Mouse (Mus musculus) v-Abl transformed pro-B cells (cell line): ENCODE measurements around the gene Esrrg.

ENCODE experiments used
- in situ Hi-C, 2 experiments: fragments of 400-800 bp; cut with MboI; formaldehyde crosslinking; loops; one replicate each; pipeline ENCODE4 v1.15.1; 2025; ENCODE audit not compliant: unreplicated experiment in 2 of 2

Gene Esrrg

DNA sequence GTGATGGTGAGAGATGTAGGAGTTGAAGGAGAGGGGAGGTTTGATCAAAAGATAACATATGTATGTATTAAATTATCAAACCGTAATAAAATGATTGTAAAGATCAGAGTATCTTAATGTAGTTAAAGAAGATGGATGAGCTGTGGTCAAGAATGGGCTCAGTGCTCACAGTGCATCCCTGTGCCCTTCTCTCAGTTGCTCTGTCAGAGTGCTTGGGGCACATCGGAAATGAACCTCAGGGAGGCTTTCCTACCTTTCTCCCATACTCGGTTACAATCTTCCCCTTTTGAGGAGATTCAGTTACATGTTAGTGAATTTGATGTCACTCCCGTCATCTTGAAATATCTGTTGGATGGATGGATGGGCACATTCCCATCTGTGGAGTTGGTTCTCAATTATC, 359.8 kb downstream of the Esrrg start:
- in situ Hi-C loops, result no loop called here

DNA sequence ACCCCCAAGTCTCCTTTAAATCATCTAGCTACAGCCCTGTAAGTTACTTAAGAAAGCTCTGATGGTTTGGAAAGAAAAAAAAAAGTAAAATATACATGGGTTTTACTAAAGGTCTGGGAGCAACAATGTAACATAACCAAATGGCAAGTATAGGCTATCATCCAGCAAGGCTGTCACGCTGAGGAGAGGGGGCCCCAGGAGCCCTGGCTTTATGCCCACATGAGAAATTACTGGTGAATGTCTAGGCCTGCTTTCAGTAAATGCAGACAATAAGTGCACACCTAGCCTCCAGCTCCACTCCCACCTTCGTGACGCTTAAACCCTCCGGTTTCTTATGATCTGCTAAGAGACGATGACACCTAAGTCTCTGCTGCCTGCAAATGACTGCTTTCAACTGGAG, 360.9 kb downstream of the Esrrg start:
- in situ Hi-C loops, result no loop called here

DNA sequence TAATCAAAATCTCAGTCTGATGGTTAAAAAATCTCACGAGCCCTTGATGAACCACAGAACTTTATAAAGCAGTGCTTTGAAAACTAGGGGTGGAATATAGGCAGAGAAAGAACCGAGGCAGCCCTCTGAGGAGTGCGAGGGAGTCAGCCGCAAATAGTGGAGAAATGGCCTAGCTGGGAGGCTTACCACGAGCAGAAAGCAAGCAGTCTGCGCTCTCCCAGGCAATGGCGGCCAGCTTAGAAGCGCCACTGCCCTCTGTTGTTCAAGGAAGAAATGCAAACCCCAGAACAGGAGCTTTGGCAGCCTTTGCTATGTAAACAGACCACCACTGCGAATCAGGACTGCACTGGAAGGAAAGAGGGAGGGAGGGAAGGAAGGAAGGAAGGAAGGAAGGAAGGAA, 365.8 kb downstream of the Esrrg start:
- in situ Hi-C loops, result no loop called here

DNA sequence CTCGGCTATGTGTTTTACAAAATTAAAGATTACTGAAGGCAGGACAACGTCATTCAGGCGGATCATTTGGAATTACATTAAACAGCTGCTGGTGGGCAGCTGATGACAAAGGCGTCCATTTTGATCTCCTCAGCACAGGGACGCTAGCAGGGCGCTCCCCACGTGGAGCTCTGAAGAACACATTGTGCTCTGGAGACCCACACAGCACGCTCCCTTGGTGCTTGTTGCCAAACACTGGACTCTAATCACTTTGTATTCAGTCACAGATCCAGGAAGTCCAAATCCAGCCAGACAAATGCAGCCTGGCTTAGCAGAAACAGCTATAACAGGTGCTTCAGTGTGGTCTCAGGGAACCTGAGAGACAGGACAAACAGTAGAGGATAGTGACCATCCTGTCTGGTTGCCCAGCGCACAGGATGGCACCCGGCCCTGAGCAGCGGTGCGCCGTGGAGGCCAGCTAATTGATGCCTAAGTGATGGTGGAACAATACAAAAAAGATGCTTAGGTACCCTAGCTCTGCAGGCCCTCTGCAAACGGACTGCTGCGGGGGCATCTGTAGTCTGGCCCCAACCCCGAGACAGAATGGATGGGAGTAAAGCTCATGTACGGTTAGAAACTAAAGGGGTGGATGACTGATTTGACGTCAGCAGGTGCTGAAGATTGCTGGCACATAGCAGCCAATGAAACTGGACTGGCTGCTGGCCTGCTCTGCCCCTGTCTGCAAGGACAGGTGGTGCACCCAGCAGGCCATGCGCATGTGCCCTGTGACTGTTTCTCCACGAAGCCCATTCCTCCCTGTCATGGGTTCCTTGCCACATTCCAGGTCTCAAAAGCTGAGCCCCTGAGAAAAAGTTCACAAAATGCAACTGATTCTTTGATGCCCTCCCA, 367.1 kb downstream of the Esrrg start:
- in situ Hi-C loops, result loop anchor here in 1 of 2 experiments (25.0 kb wide), 1 partner anchor 838 kb away; no protein-coding TSS in a partner anchor

DNA sequence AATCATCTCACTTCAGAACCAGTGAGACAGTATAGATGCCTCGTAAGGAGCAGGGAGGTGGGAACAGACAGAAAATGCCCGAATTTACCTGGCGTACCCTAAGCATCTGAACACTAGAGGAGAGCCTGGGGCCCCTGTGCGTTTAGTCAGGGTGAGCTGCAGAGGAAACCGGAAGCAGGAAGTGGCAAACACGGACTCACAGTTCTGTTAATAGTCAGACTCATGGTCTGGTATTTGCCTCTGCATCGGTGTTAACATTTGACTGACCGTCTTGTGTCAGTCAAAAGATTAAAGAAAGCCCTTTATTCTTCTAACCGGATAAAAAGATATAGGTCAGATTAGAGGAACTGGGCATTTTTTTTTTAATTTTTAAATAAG, 367.8 kb downstream of the Esrrg start:
- in situ Hi-C loops, result loop anchor here in 1 of 2 experiments (25.0 kb wide), 1 partner anchor 839 kb away; no protein-coding TSS in a partner anchor

DNA sequence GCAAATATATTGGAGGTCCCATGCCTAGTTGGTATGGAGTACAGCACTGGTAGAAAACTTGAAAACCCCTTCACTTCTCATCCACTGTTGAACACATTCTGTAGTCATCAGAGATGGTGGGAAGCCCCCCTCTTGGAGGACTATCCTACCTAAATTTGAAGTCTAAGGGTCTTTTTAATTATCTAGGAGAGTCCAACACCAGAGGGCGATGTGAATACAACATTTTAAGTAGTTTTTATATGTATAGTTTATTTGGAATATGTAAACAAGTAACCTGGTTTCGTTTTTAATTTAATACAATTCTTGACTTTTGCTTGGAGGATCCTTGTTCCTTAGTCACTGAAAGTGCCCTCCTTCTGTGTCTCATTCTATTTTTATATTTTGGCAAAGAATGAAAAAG, 372.4 kb downstream of the Esrrg start:
- in situ Hi-C loops, result loop anchor here in 1 of 2 experiments (25.0 kb wide), 1 partner anchor 844 kb away; no protein-coding TSS in a partner anchor

DNA sequence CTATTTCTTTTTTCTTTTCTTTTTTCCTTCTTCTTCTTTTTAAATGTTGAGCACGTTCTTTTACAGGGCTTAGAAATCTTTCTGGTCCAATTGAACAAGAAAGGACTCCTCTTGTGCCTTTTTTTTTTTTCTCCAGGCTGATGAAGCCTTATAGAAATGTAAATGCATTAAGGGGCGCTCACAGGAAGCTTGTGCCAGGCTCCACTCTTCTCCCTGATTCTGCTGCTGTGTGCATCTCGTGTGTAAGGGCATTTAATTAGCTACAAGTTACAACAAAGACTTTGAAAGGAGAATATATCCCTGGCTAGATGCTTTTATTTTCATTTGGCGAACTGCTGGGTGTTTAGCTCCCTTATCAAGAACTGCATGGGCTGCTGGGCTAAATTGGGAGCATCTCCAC, 374.6 kb downstream of the Esrrg start:
- in situ Hi-C loops, result loop anchor here in 1 of 2 experiments (25.0 kb wide), 1 partner anchor 846 kb away; no protein-coding TSS in a partner anchor

DNA sequence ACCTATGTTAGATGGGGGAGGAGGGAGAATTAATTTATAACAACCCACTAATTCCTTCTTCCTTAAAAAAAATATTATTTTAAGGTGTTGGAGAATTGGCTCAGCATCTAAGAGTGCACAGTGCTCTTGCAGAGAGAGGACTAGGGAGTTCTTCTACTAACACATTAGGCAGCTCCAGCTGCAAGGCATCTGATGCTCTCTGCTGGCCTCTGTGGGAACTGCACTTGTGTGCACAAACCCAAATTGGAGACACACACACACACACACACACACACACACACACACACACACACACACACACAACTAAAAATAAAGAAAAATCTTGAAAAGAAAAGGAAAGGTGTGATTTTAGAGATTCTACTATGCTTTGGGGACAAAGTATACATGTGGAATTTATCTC, 381.6 kb downstream of the Esrrg start:
- in situ Hi-C loops, result loop anchor here in 1 of 2 experiments (25.0 kb wide), 1 partner anchor 853 kb away; no protein-coding TSS in a partner anchor

DNA sequence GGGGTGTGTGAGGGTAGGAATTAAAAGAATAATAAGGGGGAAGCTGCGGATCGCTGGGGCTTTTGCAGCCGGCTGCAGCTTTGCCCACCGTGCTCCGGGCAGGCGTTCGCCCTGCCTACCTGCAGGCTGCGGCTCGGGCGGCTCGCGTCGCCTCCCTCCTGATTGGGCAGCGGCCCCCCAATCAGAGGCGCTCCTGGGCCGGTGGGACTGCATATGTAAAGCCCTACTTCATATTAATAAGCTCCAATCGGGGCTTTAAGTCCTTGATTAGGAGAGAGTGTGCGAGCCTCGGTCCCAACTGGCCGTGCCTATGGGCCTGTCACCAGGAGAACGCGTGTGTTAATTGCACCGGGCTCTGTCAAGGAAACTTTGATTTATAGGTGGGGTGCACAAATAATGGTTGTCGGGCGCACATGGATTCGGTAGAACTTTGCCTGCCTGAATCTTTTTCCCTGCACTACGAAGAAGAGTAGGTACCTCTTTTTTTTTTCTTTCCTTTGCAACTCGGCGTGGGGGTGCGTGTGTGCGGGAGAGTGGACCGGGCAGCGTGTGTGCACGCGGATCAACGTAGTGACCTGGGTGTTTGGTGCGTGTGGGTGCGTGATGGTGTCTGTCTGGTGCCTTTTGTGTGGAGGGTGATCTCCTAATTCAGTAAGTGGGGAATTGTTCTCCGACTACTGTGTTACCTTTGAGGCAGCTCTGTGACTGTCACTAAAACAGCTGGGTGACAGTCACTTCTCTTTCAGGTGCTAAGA, 389.2 kb downstream of the Esrrg start:
- in situ Hi-C loops, result loop anchor here in 1 of 2 experiments (25.0 kb wide), 1 partner anchor 860 kb away; no protein-coding TSS in a partner anchor

DNA sequence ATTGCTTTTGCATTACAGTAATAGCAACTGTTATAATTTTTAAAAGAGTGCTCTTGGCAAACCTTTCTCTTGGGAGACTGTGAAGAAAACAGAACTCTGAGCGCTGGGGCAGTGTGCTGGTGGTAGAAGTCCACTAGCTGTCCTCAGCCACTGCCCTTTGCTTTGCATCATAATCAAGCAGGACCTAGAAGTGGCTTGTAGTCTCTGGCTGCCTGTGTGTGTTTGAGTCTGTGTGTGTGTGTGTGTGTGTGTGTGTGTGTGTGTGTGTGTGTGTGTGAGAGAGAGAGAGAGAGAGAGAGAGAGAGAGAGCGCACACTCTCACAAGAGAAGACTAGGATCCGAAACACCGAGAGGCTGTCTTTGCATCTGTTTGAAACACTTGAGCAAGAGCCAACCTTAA, 390.5 kb downstream of the Esrrg start:
- in situ Hi-C loops, result loop anchor here in 1 of 2 experiments (25.0 kb wide), 1 partner anchor 862 kb away; no protein-coding TSS in a partner anchor

DNA sequence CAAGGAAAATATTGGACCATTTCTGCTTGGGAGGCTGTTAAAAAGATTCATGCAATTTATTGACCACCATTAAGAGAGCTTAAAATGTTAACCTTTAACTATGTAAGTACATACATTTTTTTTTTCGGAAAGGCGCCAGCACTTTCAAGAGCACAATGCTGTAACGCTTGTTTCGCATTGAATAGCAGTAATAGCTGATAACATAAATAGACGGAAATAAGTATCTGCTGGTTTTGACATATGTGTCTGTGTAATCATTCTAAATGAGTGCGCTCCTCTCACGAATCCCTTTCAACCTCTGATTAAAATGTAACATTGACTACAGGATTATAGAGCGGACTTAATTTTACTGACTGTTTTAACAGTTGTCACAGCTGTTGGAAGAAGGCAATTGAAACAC, 391.6 kb downstream of the Esrrg start:
- in situ Hi-C loops, result no loop called here

DNA sequence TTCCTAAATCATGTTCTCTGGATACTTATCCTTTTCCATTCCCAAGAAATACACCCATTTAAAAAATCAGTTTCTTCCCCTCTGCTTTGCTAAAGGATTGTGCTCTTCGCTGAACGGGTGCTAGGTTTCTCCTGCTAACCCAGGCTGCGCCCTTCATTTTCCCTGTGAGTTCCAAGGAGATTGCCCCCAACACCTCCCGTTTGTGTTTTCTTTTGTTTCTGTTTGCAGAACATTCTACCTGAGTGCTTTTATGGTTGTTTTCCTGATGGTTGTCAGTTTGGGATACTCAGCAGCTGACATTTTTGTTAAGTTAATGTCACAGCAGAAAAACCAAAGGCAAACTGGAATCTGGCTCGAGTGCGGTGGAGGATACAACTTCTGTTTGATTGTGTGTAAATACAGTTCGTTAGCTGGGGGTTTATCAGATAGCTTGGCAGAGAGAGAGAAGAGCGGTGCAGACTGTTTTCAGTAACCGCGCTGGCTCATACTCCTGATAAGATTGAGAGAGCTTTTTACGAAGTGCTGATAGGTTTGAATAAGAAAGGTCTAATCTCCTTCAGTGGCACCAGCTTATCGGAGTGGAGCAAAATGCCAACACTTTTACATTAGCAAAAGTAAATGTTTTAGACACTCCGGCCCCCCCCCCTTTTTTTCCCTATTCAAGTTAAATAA, 398.4 kb downstream of the Esrrg start:
- in situ Hi-C loops, result no loop called here

DNA sequence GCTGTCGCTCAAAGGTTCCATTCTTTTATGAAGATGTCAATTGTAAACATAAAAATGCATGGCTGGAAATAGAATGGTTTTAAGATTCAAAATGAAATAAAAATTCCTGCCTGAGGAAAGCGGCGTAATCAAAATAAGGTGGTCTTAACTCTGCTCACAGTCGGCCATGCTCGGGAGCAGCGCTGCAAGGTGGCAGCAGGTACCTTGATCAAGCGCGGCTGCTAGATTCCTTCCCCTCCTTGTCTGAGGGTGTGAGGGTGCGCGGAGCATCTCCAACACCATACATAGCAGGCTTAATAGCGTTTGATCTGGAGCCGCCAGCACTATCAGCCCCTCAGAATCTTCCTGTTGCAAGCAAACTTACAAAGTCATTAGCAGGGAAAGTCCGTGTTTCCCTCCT, 399.9 kb downstream of the Esrrg start:
- in situ Hi-C loops, result no loop called here

DNA sequence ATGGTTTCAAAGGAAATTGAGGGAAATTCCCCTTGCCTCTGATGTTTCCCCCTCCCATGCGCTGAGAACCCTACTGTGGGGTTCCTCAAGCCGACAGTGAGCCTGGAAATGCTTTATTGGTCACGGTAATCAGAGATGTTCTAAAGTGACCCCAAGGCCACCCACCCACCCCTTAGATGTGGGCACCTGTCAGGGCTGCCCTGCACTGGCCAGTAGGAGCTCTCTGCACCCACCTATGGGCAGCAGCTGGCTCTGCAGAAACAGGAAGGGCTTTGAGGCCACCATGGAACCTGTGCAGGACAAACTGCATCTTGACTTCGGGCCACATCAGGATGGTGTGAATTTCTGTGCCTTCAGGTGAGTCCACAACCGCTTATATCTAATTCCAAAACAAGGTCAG, 401.3 kb downstream of the Esrrg start:
- in situ Hi-C loops, result no loop called here

DNA sequence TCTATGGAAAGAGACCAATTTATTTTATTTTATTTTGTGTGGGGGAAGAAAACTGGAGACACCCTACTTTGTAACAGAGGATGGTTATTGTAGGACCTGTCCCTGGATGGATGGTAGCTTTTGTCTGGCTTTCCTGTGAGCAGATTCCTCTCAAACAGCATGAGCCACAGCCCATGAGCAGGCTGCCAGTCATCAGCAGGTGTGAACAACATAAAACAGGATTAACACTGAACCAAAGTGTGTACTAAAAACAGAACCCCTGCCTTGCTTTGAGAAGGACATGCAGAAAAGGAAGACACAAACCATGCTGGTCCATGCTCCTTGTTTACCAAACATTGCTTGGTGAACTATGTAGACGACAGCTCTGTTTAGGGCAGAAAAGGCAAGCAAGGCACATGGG, 402.3 kb downstream of the Esrrg start:
- in situ Hi-C loops, result no loop called here

DNA sequence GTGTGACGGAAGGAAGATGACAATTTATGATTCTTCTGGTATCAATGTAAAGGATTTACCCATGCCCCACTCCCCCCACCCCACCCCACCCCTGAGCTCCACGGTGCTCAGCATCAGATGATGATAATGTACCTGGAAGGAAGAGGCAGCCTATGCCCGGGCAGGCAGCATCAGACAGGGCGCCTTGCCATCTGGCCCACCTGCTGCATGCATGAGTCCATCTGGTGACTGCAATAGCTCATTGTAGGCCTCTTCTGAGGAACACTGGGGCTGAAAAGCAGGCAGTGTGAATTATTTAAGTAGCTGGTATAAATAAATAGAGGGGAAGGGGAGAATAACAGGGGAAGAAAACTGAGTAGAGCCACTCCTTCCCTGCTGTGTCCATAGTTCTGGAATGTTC, 405.8 kb downstream of the Esrrg start:
- in situ Hi-C loops, result no loop called here

DNA sequence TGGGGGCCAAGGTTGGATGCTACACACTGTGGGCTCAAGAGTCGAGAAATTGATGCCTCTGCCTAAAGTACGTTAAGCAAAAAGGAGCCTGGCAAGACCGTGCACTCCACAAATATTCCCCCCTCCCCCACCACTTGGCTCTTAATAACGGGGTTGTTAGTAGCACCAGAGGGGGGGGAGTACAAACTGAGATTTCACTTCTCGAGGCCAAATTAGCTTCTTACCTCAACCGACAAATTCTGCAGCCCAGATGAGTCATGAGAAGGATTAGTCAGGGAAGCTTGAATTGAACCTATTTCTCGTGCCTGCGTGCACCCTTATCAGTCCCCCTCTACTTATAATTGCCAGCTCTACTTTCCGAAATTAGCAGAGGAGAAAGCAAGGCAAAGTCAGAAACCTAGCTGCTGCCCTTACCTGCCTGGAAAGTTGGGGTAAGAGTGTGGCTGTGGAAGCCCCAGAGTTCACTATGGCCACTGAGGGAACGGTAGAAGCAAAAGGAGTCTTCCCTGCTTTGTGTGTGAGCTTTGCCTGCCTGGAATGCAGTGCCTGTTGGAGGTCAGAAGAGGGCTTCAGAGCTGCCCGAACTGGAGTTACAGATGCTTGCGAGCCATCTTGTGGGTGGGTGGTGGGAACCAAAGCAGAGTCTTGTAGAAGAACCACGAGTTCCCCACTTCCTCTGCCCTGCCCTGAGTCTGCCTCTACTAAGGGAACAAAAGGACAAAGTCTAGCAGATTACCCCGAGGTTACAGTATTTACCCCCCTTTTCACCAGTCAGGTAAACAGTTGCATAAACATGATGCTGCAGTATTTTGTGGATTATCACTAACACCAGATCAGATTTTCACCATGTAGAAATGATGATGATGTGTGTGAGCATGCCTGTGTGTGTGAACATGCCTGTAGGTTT, 409.6 kb downstream of the Esrrg start:
- in situ Hi-C loops, result no loop called here

DNA sequence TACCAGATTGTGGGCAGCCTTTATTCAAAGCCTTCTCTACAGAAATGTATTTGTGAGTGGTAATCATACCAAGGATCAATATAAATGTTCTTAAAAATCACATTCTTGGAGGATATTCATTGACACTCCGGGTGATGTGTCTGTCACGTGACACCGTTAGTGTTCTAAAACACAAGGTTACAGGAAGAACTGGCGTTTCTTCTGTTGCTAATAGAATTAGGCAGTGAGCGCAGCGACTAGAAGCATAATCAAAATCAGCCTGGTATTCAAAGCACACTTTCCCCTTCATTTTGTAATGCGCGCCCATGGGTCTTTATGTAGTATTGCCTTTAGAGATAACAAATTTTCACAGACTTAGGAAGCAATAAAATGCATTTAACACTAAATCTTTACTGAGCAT, 420.6 kb downstream of the Esrrg start:
- in situ Hi-C loops, result no loop called here

DNA sequence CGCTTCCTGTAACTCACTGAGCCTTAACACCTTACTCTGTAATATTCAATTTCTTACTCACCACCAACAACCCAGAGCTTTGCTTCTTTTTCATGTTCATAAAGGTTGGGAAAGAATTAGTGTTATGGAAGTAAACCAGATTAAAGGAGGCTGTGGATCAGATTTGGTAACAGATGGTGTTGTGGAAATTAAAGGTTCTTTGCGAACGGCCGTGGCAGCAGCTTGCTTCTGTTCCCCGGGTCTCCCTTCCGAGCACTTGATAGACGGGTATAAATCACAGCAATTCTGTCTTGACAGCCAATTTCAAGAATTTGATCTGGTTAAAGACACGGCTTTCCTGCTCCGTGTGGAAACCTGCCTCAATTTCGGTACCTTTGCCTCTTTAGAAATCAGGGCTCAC, 421.5 kb downstream of the Esrrg start:
- in situ Hi-C loops, result no loop called here

DNA sequence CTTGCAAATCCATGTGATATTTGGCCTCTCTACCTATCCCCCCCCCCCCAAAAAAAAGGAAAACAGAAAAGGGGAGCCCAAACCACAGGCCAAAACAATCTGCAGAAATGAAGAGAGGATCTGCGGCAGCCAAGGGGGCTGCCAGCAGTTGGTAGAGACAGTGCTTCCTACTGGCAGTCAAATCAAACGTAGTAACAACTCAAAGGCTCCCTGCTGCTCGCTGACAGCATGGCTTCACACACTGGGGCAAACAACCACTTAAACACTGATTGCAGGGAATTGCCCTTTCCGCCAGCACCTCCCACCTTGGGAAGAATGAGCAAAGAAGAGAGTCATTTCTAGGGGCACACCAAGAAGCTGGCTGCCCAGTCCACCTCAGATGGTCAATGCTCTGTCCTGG, 422.7 kb downstream of the Esrrg start:
- in situ Hi-C loops, result no loop called here
